Mouse (Mus musculus): ENCODE data around the gene Tbp.

DNA sequence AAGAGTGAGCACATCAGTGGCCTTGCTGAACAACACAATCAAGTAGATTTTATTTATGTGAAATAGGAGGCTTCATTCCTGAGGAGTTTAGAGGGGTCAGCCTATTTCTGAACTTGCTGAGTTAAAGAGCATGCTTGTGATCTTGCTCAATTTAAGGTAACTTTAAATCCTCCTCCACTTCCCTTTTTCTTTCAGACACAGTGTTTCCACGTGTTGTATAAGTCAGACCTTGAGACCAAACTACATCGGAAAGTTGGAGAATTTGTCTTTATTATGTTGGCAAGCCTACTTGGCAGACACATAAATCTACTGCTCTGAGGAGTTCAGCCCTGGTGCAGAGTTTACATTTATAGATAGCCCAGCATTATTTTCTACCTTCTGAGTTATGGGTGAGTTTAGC is 29.2 kb downstream of the Tbp start:
- TF ChIP-seq CTCF (IDR thresholded peaks at IDR 0.05; ENCODE audit: control insufficient read depth, insufficient read depth, insufficient read length) (no peak), MAX (IDR thresholded peaks at IDR 0.05) (no peak), CEBPB (IDR thresholded peaks at IDR 0.05; ENCODE audit: low read depth) (no peak), MYOG (IDR thresholded peaks at IDR 0.05; ENCODE audit: control insufficient read depth, extremely low read depth, insufficient read length) (no peak), MYOD1 (IDR thresholded peaks at IDR 0.05; ENCODE audit: control insufficient read depth, insufficient read length, low read depth) (no peak)

All from C2C12 (cell line).